Mouse (Mus musculus) midbrain, embryonic 16.5 days (tissue): ENCODE measurements around the gene Ddx54. TPM values are rescaled to one million over a fixed set of nuclear protein-coding genes. Genes with fewer than 3 reads are reported as not detected.

ENCODE experiments used
- ATAC-seq: fragments of 200-750 bp; cut with Nextera tagmentation; 2 replicates; pipeline ENCODE4 v1.8.0; 2017; ENCODE audit warnings: moderate TSS enrichment
- H3K27ac ChIP-seq: fragments of 300-500 bp; sonication (generic); 2 replicates; pipeline ENCODE4 v1.5.1; 2014; ENCODE audit warnings: mild to moderate bottlenecking, low read length, mixed read lengths
- H3K27me3 ChIP-seq: fragments of 300-500 bp; sonication (generic); 2 replicates; pipeline ENCODE4 v1.6.1; 2014; ENCODE audit warnings: low read depth, low read length, mixed read lengths; ENCODE audit not compliant: control insufficient read depth, insufficient read depth
- H3K36me3 ChIP-seq: fragments of 300-500 bp; sonication (generic); 2 replicates; pipeline ENCODE4 v1.6.1; 2014; ENCODE audit warnings: mild to moderate bottlenecking, low read length, moderate library complexity, mixed read lengths; ENCODE audit not compliant: control insufficient read depth, insufficient read depth
- H3K4me1 ChIP-seq: fragments of 300-500 bp; sonication (generic); 2 replicates; pipeline ENCODE4 v1.6.1; 2014; ENCODE audit warnings: mild to moderate bottlenecking, low read length, mixed read lengths; ENCODE audit not compliant: control insufficient read depth, insufficient read depth
- H3K4me2 ChIP-seq: fragments of 300-500 bp; sonication (generic); 2 replicates; pipeline ENCODE4 v1.6.1; 2014; ENCODE audit warnings: mild to moderate bottlenecking, low read length, mixed read lengths
- H3K4me3 ChIP-seq: fragments of 300-500 bp; sonication (generic); 2 replicates; pipeline ENCODE4 v1.5.1; 2014; ENCODE audit warnings: low read depth, mild to moderate bottlenecking, low read length, moderate library complexity, mixed read lengths
- H3K9ac ChIP-seq: fragments of 300-500 bp; sonication (generic); 2 replicates; pipeline ENCODE4 v1.6.1; 2014; ENCODE audit warnings: low read depth, low read length, mixed read lengths
- H3K9me3 ChIP-seq: fragments of 300-500 bp; sonication (generic); replicated peaks from 2 replicates; pipeline ENCODE4 v1.6.1; 2014; ENCODE audit warnings: mild to moderate bottlenecking, low read length, mixed read lengths; ENCODE audit not compliant: control insufficient read depth, poor library complexity, severe bottlenecking
- WGBS: fragments of 180-500 bp; shearing (Covaris S2); extraction: QIAGEN DNeasy Blood & Tissue Kit; methylation state at CpG from one replicate; pipeline ENCODE4 v1.1.7; 2014; 5-methylcytosine and 5-hydroxymethylcytosine counted together
- polyA plus RNA-seq: library from polyadenylated mRNA; unstranded; fragments of >200 nt; fragmentation: Nextera tagmentation; extraction: Ambion mirVana; gene quantifications from 2 replicates; pipeline ENCODE4 v1.2.1, GENCODE M21; 2015

The Ddx54 gene
- 38.7 and 39.9 TPM in 2 replicates for polyA plus RNA-seq

DNA sequence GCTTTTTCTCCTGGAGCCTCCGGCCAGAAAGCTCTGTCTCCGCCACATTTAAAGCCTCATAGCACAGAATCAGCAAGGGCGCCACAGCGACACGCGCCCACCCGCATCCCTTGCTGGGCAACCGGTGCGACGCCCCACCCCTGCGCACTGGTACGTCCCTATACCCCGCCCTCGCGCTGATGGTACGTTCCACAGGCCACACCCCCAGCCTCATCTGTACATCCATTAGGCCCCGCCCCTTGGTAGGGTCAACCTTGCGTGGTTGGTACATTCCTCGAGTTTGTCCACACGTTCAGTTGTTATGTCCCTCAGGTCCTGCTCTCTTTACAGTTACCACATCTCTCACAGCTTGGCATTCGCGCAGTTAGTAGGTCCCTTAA is at the start of gene Ddx54, which contains the start of gene Rita1:
Gene Ddx54 (plus strand): TSS at position 298 of the 380 bp plus-strand sequence.
Gene Rita1 (minus strand): TSS at position 148 of the 380 bp plus-strand sequence.
- H3K27me3 ChIP-seq: no peaks in the 10 kb centered on the region
- H3K9ac ChIP-seq: peak within 1 kb of the TSS; percentile 72
- H3K9me3 ChIP-seq: no peaks in the 10 kb centered on the region
- under 1% methylated on average over 22 of the region's 22 CpGs for WGBS
- peaks cover 15% of the 10 kb centered on the region for H3K4me1 ChIP-seq
- H3K4me2 ChIP-seq: peak within 1 kb of the TSS; percentile 81
- peak within 1 kb of the TSS; percentile 64 for H3K4me3 ChIP-seq
- ATAC-seq: peak; percentile 85
- peak within 1 kb of the TSS; percentile 92 for H3K27ac ChIP-seq
- peaks cover 5% of the 10 kb centered on the region for H3K36me3 ChIP-seq

DNA sequence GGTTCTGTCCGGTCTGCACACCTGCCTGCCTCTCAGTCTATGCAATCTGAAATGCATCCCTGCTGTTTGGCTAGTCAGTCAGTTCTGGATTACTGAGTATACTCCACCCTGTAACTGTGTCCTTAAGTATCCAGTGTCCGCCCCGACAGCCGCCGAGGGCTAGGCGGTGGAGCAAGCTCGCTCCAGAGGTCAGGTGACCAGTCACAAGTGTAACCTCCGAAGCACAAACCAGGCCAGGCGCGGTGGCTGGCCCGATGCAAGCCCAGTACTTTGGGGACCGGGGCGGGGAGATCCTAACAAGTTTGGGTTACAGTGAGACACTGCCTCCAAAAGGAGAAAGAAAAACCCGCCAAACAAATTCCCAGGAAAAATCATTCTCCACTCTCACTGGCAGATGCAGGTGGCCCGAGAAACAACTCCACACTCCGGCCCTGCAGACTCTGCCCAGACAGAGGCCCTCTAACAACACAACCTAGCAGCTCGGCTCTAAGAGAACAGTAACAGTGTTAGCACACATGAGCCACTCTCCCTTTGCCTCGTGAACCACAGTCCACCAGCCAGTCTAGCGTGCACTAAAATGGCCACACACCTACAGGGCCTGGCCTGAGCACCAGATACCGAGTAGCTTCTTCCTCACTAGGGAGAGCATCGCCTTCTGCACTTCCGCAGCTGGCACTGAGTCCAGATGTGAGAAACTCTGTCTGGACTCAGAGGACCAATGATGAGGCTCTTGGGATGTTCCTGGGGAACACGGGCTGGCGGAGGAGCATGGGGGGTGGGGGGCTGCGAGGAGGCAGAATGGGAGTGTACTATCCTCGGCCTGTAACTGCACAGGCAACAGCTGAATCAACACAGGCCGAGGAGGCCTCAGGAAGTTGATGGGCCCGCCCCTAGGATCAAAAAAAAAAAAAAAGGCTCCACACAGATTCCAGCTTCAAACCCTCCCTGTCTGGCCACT is 49.3 kb upstream of the Ddx54 start:
- Histone ChIP-seq H3K9ac (no peak overlapping the region), H3K9me3 (no peaks in the 10 kb centered on the region), H3K27me3 (no peaks in the 10 kb centered on the region), H3K4me2 (no peak overlapping the region), H3K4me3 (no peak overlapping the region), H3K27ac (no peak overlapping the region), H3K36me3 (no peaks in the 10 kb centered on the region), H3K4me1 (peaks cover 50% of the 10 kb centered on the region)
- 60% methylated on average over 28 of the region's 28 CpGs for WGBS
- ATAC-seq: no peak

DNA sequence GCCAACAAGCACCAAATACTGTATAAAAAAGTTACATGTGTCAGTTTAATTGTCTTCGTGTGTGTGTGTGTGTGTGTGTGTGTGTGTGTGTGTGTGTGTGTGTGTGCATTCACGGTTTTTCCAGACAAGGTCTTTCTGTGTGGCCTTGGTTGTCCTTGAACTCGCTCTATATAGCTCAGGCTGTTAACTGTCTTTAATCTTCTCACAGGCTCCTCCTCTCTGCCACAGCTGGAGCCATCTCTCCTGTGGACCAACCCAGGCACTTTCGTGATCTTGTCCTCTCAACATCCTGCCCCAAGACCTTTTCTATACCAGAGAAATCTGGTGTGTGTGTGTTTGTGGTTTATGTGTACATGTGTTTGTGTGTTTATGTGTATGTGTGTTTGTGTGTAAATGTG is 48.6 kb upstream of the Ddx54 start:
- H3K27me3 ChIP-seq: no peaks in the 10 kb centered on the region
- no peak overlapping the region for H3K27ac ChIP-seq
- H3K36me3 ChIP-seq: no peaks in the 10 kb centered on the region
- peaks cover 57% of the 10 kb centered on the region for H3K4me1 ChIP-seq
- H3K4me2 ChIP-seq: no peak overlapping the region
- H3K9ac ChIP-seq: no peak overlapping the region
- ATAC-seq: no peak
- H3K9me3 ChIP-seq: no peaks in the 10 kb centered on the region
- H3K4me3 ChIP-seq: no peak overlapping the region
- 73% methylated on average over 4 of the region's 4 CpGs for WGBS

DNA sequence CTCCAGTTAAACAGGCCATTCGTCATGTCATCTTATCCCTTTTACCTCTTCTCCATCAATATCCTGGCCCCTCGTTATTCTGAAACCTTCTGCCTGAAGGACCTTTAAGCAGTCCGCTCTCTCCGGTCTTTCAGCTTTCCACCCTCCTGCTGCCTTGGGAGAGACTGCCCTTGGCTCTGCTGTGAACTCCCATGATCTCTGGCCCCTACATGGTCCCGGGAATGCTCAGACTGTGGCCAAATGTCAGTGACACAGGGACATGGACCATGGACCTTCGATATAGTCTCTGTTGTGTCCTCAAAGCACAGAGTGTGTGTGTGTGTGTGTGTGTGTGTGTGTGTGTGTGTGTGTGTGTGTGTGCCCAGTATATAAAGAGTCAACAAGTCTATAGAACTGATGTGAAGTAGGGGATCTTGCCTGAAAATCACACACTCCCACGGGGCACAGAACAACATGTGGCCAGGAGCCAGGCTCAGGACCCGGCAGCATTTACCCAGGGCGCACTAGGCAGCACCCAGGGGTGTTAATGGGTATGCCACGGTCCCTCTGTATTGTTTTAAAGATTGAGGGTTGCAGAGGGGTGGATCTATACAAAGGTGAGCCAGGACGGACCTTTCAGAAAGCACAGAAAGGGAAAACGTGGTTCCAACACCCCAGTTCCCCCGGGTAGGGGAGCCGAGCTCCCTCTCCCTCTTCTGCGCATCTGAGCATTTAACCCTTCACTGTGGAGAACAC is 47.2 kb upstream of the Ddx54 start:
- Histone ChIP-seq H3K4me3 (no peak overlapping the region), H3K36me3 (no peaks in the 10 kb centered on the region), H3K27ac (peak overlapping the region; percentile 81), H3K4me1 (peaks cover 55% of the 10 kb centered on the region), H3K9ac (no peak overlapping the region), H3K27me3 (no peaks in the 10 kb centered on the region), H3K4me2 (no peak overlapping the region), H3K9me3 (no peaks in the 10 kb centered on the region)
- no peak for ATAC-seq
- 27% methylated on average over 15 of the region's 15 CpGs for WGBS

DNA sequence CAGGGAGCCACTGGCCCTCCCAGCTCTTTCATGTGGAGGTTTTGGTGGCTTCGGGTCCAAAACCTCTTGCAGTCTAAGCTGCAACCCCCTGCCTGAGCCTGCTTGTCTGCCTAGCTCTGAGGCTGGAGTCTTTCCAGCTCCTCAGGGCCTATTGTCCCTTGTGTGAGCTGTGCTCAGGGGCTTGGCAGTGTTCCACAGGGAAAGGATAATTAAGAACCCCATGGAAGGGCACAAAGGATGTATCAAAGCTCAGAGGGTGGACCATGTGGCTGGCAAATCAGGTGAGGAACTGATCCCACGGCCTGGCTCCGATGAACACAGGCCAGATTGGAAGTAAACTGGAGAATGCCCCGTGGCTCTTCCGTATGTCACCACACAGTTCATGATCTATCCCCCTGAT is 46.4 kb upstream of the Ddx54 start:
- no peaks in the 10 kb centered on the region for H3K9me3 ChIP-seq
- no peak overlapping the region for H3K4me3 ChIP-seq
- whole genome bisulfite sequencing: 34% methylated on average over 5 of the region's 5 CpGs
- H3K27me3 ChIP-seq: no peaks in the 10 kb centered on the region
- H3K9ac ChIP-seq: peak overlapping the region; percentile 17; the same call in 1 of the 2 replicates
- ATAC-seq: peak; percentile 59
- H3K36me3 ChIP-seq: no peaks in the 10 kb centered on the region
- peaks cover 49% of the 10 kb centered on the region for H3K4me1 ChIP-seq
- peak overlapping the region; percentile 81 for H3K27ac ChIP-seq
- H3K4me2 ChIP-seq: no peak overlapping the region

DNA sequence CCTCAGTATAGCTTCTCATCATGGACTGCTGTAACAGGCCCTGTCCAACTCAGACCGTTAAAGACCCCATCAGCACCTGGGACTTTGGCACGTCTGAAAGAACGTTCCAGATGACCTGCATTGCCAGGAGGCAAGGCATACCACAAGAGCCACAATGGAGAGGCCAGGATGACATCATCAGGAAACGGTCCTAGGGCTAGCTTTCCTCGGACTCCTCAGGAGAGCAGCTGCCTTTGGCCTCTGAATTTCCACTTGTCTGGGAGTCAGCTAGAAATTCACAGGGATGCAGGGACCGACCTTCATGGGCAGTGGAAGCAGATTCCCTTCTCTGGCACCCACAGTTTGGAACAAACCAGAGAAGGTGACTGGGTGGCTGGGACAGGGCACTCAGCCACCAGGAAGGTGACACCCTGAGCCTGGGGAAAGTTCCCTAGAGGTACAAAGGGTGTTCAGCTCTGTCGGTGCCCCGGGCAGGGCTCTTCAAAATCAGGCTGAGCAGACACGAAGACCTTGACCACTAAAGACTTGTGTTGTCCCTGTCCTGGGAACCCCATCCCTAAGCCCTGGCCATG is 45.8 kb upstream of the Ddx54 start:
- peak overlapping the region; percentile 81 for H3K27ac ChIP-seq
- no peaks in the 10 kb centered on the region for H3K36me3 ChIP-seq
- no peaks in the 10 kb centered on the region for H3K27me3 ChIP-seq
- H3K9me3 ChIP-seq: no peaks in the 10 kb centered on the region
- no peak overlapping the region for H3K4me3 ChIP-seq
- H3K4me2 ChIP-seq: no peak overlapping the region
- H3K4me1 ChIP-seq: peaks cover 53% of the 10 kb centered on the region
- no peak for ATAC-seq
- 43% methylated on average over 9 of the region's 9 CpGs for WGBS
- peak overlapping the region; percentile 50; the same call in 1 of the 2 replicates for H3K9ac ChIP-seq

DNA sequence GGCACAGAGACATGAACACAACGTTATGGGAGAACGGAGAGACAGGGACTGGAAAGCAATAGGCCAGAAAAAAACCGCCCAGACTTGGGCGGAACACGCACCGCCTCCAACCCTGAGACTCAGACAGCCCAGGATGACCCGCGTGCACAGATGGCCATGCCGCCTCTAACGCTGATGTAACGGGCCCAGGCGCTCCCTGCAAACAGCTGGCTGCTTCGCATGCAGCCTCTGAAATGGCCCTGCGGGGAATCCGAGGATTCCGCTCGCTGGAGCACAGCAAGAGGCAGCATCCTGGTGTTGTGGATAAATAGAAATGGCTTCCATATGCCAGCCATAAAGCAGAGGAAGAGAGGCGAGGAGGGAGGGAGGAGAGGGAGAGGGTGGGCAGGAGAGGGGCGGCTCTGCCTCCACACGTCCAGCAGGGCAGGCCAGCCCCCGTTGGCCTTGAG is 45.3 kb upstream of the Ddx54 start:
- peak overlapping the region; percentile 81 for H3K27ac ChIP-seq
- no peaks in the 10 kb centered on the region for H3K9me3 ChIP-seq
- ATAC-seq: peak; percentile 20; the same call in 1 of the 2 replicates
- H3K4me2 ChIP-seq: peak overlapping the region; percentile 31
- WGBS: 11% methylated on average over 21 of the region's 21 CpGs
- no peaks in the 10 kb centered on the region for H3K36me3 ChIP-seq
- no peaks in the 10 kb centered on the region for H3K27me3 ChIP-seq
- H3K9ac ChIP-seq: peak overlapping the region; percentile 50
- H3K4me3 ChIP-seq: peak overlapping the region; percentile 9; the same call in 1 of the 2 replicates
- H3K4me1 ChIP-seq: peaks cover 53% of the 10 kb centered on the region

DNA sequence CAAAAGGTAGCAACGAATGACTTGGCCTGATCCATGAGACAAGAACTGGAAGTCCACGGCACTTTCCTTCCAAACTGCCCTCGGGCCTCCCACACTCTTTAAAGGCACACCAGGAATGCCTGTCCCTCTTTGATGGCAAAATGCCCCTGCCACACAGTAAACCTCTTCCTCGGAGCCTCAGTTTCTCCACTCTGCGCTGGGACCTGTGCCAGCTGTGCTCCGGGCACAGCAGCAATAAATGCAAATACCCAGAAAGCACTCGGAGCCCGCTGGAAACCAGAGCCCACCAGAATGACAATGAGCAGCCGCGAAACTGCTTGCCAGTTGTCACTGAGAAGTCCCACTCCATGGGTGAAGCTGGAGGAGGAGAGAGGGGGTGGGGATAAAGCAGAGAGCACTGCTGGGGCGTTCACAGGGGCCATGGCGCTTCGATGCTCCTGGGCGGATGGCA is 44.8 kb upstream of the Ddx54 start:
- peak; percentile 37; the same call in 1 of the 2 replicates for ATAC-seq
- Histone ChIP-seq H3K4me1 (peaks cover 53% of the 10 kb centered on the region), H3K9me3 (no peaks in the 10 kb centered on the region), H3K4me2 (peak overlapping the region; percentile 31), H3K27me3 (no peaks in the 10 kb centered on the region), H3K27ac (peak overlapping the region; percentile 81), H3K36me3 (no peaks in the 10 kb centered on the region), H3K9ac (peak overlapping the region; percentile 50; the same call in 1 of the 2 replicates), H3K4me3 (no peak overlapping the region)
- 21% methylated on average over 14 of the region's 14 CpGs for WGBS
